Mouse (Mus musculus) olfactory bulb, adult 2 months (tissue): ENCODE measurements around the gene Heatr4. TPM values are rescaled to one million over a fixed set of nuclear protein-coding genes. Genes with fewer than 3 reads are reported as not detected.
A peak's percentile ranks its signal among the peaks of the same experiment; 100 is the strongest.
"Not testable (repeated sequence)": the region's sequence is repeated elsewhere in the genome, so short reads cannot be mapped to it uniquely, and the experiment has no call there.

ENCODE experiments used
- H3K27ac ChIP-seq: fragments of 200-500 bp; 2 replicates; pipeline ENCODE4 v1.5.1; 2012; ENCODE audit warnings: low read depth, low read length; ENCODE audit not compliant: insufficient read depth
- H3K4me1 ChIP-seq: fragments of 200-500 bp; 2 replicates; pipeline ENCODE4 v1.6.1; 2012; ENCODE audit warnings: low read length; ENCODE audit not compliant: control insufficient read depth, insufficient read depth
- H3K4me3 ChIP-seq: fragments of 200-500 bp; 2 replicates; pipeline ENCODE4 v1.5.1; 2012; ENCODE audit warnings: mild to moderate bottlenecking, low read depth, low read length, moderate library complexity; ENCODE audit not compliant: insufficient read depth
- CTCF ChIP-seq: fragments of 200-500 bp; IDR thresholded peaks from 2 replicates; pipeline ENCODE4 v1.5.1; 2012; ENCODE audit warnings: low read depth, mild to moderate bottlenecking, low read length, moderate library complexity; ENCODE audit not compliant: insufficient read depth
- POLR2A ChIP-seq: fragments of 200-500 bp; IDR thresholded peaks from 2 replicates; pipeline ENCODE4 v1.6.1; 2012; ENCODE audit warnings: mild to moderate bottlenecking, low read depth, low read length, moderate library complexity; ENCODE audit not compliant: insufficient read depth
- WGBS: fragments of 180-500 bp; shearing (Covaris S2); methylation state at CpG from one replicate; pipeline ENCODE4 v1.1.7; 2018; 5-methylcytosine and 5-hydroxymethylcytosine counted together
- polyA plus RNA-seq: library from polyadenylated mRNA; stranded (reverse); fragments of >200 nt; gene quantifications from 2 replicates; pipeline ENCODE4 v1.2.4, GENCODE M21; 2012; ENCODE audit warnings: low replicate concordance; ENCODE audit not compliant: missing spikeins, insufficient read depth, insufficient read length

The Heatr4 gene
- polyA plus RNA-seq, 1 experiment = not detected

DNA sequence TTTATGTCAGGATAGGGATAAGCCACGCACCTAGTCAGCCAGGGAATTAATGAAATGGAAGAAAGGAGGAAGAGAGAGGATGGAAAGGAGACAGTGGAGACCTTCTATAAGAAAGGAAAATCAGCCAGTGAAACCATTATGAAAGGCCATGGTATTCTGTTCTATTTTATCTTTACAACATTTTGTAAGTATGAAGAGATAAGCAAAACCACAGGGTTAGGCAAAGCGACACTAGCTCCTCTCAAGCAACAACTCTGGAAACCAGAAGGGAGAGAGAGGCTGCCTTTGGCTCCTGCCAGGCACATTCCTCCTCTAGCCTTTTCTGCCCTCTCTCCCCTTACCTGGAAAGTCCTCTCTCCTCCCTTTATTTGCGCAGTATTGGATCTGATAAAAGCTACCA, 42.7 kb downstream of the Heatr4 start:
- no peak overlapping the region for H3K27ac ChIP-seq
- 95% methylated on average over 3 of the region's 3 CpGs for WGBS
- no peak overlapping the region for H3K4me3 ChIP-seq
- TF ChIP-seq CTCF = no peak
- no peak for TF ChIP-seq POLR2A
- peaks cover 3% of the 10 kb centered on the region for H3K4me1 ChIP-seq

DNA sequence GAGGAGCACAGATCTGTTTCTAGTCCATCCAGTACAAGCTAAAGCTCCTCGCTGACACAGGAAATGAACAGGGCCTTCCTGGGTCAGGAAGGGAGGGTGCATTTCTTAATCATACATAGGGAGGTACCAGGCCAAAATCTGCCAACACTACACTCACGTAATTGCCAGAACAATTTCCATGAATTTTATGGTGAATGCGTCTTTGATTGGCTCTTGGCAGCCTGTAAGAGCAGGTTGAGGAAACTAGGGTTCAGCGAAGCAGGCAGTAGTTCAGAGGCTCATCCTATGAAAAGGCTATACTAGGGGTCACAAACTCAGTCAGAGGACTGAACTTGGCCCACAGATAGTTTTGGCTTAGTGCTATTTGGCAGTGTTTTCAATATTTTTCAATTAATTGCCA, 44.6 kb downstream of the Heatr4 start:
- H3K4me1 ChIP-seq = peaks cover 3% of the 10 kb centered on the region
- 68% methylated on average over 4 of the region's 4 CpGs for WGBS
- TF ChIP-seq CTCF = no peak
- no peak for TF ChIP-seq POLR2A

DNA sequence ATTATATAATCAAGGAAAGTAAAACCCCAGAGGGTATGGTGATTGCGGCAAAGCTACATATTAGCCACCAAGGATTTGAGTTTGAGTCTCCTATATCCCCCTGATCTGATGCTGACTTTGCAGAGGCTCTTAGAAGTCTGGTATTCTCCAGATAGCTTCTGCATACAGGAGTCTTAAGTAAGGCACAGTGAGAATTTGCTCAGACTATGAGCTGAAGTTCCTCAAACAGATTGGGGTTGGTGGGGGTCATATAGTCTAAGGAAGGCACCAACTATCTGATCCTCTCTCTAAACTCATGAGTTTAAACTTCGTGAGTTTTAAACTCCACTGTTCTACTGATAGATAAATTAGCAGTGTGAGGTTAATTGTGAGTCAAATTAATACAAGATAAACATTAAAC, 45.3 kb downstream of the Heatr4 start:
- peaks cover 3% of the 10 kb centered on the region for H3K4me1 ChIP-seq
- TF ChIP-seq CTCF (no peak), POLR2A (no peak)
- 80% methylated on average over 2 of the region's 2 CpGs for WGBS
- no peak overlapping the region for H3K4me3 ChIP-seq
- H3K27ac ChIP-seq = no peak overlapping the region

More for the DNA sequence above, 44.6 kb downstream of the Heatr4 start:
- H3K27ac ChIP-seq = no peak overlapping the region
- H3K4me3 ChIP-seq = no peak overlapping the region

DNA sequence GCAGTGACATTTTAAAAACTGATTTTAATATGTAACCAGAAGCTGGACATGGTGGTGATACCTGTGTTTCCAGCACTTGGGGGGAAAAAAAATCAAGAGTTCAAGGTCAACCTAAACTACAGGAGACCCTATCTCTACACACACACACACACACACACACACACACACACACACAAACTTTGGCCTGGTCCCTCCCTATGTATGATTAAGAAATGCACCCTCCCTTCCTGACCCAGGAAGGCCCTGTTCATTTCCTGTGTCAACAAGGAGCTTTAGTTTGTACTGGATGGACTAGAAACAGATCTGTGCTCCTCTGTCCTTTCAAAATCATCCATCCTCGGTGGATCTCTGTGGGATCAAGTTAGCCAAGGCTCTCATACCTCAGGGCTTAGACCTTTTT, 46.1 kb downstream of the Heatr4 start:
- not testable (repeated sequence) for H3K4me3 ChIP-seq, H3K4me1 ChIP-seq, H3K27ac ChIP-seq
- WGBS = 49% methylated on average over 1 of the region's 1 CpGs

DNA sequence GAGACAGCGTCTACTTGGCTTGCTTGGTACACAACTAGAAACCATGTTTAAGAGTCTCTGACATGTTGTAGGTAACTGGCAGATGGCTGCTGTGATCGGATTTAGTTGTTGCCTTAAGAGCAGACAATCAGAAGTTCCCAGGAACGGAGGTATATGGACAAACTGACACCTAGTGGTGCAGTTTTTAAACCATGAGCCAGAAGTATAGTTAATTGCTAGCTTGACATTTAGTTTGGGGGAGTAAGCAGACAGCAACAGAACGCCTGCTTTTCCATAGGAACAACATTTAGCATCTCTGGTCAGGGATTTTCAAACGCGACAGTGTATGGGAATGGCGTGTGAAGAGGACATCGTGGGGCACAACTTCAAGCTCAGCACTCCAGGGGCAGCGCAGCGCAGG, 47.1 kb downstream of the Heatr4 start:
- Histone ChIP-seq H3K4me1 (peaks cover 8% of the 10 kb centered on the region), H3K27ac (no peak overlapping the region), H3K4me3 (no peak overlapping the region)
- TF ChIP-seq POLR2A (no peak), CTCF (no peak)
- 56% methylated on average over 10 of the region's 10 CpGs for WGBS

DNA sequence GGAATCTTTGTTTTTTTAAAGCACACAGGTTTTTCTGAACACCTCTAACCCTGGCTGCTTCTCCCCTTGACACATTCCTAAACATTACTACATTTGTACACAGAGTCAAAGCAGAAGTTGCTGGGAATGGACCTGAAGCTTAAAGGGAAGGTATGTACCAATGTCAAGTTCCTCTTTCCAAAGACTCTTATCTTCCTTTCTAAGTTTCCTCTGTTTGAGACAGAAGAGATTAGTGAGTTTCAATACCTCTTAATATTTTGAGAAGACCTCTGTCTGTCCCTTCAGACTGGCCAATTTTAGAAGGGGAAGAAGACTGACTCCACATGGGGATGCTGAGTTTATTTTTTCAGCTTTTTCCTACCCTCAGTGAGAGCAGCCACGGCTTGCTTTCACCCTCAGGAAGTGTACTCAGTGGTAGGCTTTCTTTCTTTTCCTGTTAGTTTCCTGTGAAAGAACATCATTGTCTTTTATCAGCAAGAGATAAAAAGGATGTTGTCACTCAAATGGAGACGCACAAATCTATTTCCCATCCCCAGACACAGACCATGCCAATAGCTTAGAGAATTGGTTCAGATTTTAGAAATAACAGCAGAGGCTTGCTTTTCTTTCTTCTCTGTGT, 55.4 kb downstream of the Heatr4 start:
- TF ChIP-seq POLR2A = no peak
- TF ChIP-seq CTCF = no peak
- H3K4me3 ChIP-seq = no peak overlapping the region
- H3K27ac ChIP-seq = no peak overlapping the region
- peaks cover 18% of the 10 kb centered on the region for H3K4me1 ChIP-seq
- WGBS = 61% methylated on average over 2 of the region's 2 CpGs

DNA sequence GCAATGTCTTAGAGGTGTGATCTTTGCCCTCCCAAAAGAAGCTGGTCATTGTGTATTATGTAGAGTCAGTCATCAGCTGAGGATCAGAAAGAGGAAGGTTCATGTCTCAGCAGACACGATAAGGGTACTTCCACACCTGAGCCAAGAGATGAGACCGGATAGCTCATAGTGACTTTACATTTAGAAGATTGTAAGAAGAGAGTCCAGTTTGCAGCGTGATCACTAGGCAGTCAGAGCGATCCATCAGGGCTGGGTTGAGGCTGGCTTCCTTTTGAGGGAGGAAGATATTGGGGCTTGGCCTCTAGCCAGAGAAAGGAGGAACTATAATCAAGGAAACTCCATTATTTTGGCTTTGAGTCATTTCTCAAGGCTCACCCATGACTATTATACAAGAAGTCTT, 56.9 kb downstream of the Heatr4 start:
- WGBS = 67% methylated on average over 4 of the region's 4 CpGs
- TF ChIP-seq CTCF (no peak), POLR2A (no peak)
- no peak overlapping the region for H3K4me3 ChIP-seq
- peaks cover 16% of the 10 kb centered on the region for H3K4me1 ChIP-seq
- H3K27ac ChIP-seq = no peak overlapping the region

DNA sequence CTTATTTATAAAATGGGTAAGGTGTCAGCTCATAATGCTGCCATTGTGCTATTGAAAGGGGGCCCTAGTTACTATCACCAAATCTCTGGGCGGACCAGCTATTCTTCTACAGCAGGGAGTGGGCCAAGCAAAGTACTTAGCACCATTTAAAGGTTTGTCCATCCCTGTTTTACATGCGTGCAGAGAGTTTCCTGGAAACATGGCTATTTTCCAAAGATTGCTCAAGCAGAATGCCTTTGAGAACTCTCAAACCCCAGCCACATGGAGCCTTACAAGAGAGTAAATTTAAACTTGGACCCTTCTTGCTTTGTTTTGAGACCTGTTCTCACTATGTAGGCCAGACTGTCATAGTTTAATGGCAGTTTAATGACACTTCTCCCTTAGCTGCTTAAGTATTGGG, 58.6 kb downstream of the Heatr4 start:
- 72% methylated on average over 2 of the region's 2 CpGs for WGBS
- no peak overlapping the region for H3K27ac ChIP-seq
- no peak overlapping the region for H3K4me3 ChIP-seq
- peaks cover 9% of the 10 kb centered on the region; the same call in 1 of the 2 replicates for H3K4me1 ChIP-seq
- TF ChIP-seq CTCF (no peak), POLR2A (no peak)

DNA sequence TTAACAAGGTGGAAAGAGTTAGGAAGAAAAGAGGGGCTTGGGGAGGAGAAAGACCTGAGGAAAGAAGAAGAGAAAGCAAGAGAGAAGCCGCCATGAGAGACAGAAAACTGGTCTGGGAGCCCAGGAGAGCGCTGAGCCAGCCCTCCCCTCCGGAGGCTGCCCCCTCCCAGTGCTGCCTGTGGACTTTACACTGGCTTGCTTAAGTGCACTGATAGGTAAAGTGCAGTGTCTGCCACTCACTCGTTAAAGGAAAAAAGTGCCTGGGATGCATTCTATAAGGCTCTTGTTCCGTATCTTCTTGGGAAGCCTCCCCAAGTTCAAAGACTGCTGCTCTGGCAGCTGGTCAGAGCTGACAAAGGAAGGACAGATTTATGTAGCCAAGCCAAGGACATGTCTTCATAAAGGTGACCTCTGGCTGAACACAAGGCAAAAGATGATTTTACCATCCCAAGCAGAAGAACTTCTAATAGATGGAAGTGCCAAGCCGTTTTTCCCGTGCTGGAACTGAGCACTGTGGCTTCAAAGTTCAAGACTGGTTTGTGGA, 59.4 kb downstream of the Heatr4 start:
- WGBS = 78% methylated on average over 7 of the region's 7 CpGs

DNA sequence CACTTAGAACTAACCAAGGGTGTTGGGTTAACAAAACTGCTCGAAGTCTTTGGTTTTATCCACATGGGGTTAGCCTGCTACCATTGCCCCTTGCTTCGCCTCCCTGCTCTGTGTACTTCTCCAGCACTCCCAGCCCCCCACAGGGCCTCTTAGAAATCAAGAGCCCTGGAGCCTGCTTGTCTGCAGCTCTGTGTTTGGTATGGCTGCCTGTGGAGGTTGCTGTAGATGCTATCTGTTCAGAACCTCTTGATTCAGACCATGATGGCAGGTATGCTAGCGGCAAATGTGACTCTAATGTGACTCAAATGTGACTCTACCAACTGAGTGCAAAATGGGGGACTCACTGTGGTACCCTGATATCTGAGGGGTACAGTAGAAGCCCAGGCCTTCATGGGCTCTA, 60.3 kb downstream of the Heatr4 start:
- no peak for TF ChIP-seq CTCF
- TF ChIP-seq POLR2A = no peak
- Histone ChIP-seq H3K27ac (peak overlapping the region; percentile 49; the same call in 1 of the 2 replicates), H3K4me3 (no peak overlapping the region), H3K4me1 (peaks cover 11% of the 10 kb centered on the region; the same call in 1 of the 2 replicates)
- 81% methylated on average over 3 of the region's 3 CpGs for WGBS

More for the DNA sequence above, 59.4 kb downstream of the Heatr4 start:
- TF ChIP-seq POLR2A (no peak), CTCF (no peak)
- H3K4me1 ChIP-seq = peaks cover 9% of the 10 kb centered on the region; the same call in 1 of the 2 replicates
- no peak overlapping the region for H3K4me3 ChIP-seq
- no peak overlapping the region for H3K27ac ChIP-seq
